8 mouse cellular contexts compared by ENCODE assay signal in the genomic region with DNA sequence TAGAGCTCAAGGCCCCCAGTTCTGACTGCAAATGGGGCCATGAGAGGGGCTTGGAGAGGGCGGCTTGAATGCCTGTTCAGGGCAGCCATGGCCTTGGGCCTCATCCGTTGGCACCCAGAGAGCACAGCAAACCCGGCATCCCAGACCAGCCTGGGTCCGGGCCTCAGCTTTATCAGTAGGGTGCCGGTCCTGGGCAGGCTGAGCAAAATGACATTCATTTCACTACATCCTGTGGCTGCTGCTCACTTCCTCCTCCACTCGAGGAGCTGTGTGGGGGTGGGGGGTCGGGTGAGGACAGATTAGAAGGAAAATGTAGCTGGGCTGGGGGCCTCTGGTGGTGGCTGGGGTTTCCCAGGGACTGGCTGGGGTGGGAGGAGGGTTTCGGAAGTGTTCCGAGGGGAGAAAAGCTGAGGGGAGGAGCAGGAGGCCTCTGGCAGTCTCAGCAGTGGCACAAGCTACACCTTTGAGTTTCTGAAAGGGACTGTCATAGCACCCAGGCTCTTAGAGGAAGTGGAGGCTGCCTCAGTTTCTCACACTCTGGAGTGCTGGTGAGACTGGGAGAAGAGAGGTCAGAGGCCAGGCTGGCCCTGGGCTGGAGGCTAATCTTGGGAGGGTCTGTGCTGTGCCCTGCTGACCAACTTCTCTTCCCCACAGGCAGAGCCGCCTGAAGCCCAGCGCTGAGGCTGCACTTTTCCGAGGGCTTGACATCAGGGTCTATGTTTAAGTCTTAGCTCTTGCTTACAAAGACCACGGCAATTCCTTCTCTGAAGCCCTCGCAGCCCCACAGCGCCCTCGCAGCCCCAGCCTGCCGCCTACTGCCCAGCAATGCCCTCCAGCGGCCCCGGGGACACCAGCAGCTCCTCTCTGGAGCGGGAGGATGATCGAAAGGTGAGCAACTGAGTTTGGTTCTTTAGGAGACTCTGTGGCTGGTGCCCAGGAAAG. TPM values are rescaled to one million over a fixed set of nuclear protein-coding genes. Genes with fewer than 3 reads are reported as not detected.
DNase-seq lines count a peak whose midpoint lies in the region; ATAC-seq and TF ChIP-seq lines count a peak whose summit lies in the region.

No protein-coding gene starts in this region.

- peaks cover 29 to 46% of the 10 kb centered on the region in 2 experiments for H3K36me3 ChIP-seq in CH12.LX (replicated peaks in 1 of 2; ENCODE audit: control insufficient read depth in 1 of 2, insufficient read depth in 1 of 2, low read length in 1 of 2)
- peaks cover 52% of the 10 kb centered on the region for H3K36me3 ChIP-seq in embryonic facial prominence, embryonic 13.5 days
- peaks cover 12% of the 10 kb centered on the region for H3K36me3 ChIP-seq in hindbrain, embryonic 12.5 days
- no peaks in the 10 kb centered on the region for H3K36me3 ChIP-seq in liver, embryonic 16.5 days (ENCODE audit: control insufficient read depth, insufficient read depth)
- H3K36me3 ChIP-seq in neural tube, embryonic 14.5 days (ENCODE audit: control insufficient read depth, insufficient read depth, low read length): peaks cover 10% of the 10 kb centered on the region

- H3K9me3 ChIP-seq in CH12.LX (replicated peaks; ENCODE audit: low read length): no peaks in the 10 kb centered on the region
- no peaks in the 10 kb centered on the region for H3K9me3 ChIP-seq in embryonic facial prominence, embryonic 13.5 days
- H3K9me3 ChIP-seq in hindbrain, embryonic 12.5 days (replicated peaks): no peaks in the 10 kb centered on the region
- H3K9me3 ChIP-seq in liver, embryonic 16.5 days (replicated peaks; ENCODE audit: control insufficient read depth, low read length): no peaks in the 10 kb centered on the region
- H3K9me3 ChIP-seq in neural tube, embryonic 14.5 days (ENCODE audit: control insufficient read depth, low read length): no peaks in the 10 kb centered on the region

- H3K79me2 ChIP-seq in CH12.LX (replicated peaks; ENCODE audit: control insufficient read depth, extremely low read depth, insufficient read depth, poor library complexity, severe bottlenecking): no peaks in the 10 kb centered on the region; the same call in 1 of the 2 replicates

- H3K9ac ChIP-seq in CH12.LX (ENCODE audit: insufficient read depth, low read depth): peak overlapping the region; percentile 79
- peak overlapping the region; percentile 62 for H3K9ac ChIP-seq in embryonic facial prominence, embryonic 13.5 days
- H3K9ac ChIP-seq in hindbrain, embryonic 12.5 days: peak overlapping the region; percentile 55
- 0 out of 2 replicates have a peak overlapping the region, but pooled peaks have one; percentile 15 for H3K9ac ChIP-seq in liver, embryonic 16.5 days (ENCODE audit: low read depth, low read length)
- peak overlapping the region; percentile 37; the same call in 1 of the 2 replicates for H3K9ac ChIP-seq in neural tube, embryonic 14.5 days (replicated peaks; ENCODE audit: low read depth, low read length)

- ATAC-seq in embryonic facial prominence, embryonic 13.5 days (ENCODE audit: insufficient number of reproducible peaks, insufficient read depth, low FRiP score, low TSS enrichment, low read depth): peak; percentile 63
- peak; percentile 76 for ATAC-seq in hindbrain, embryonic 12.5 days (ENCODE audit: low FRiP score)
- ATAC-seq in liver, embryonic 16.5 days (ENCODE audit: low read depth): peak; percentile 54
- ATAC-seq in neural tube, embryonic 14.5 days (ENCODE audit: low read depth): peak; percentile 69

- TF ChIP-seq POLR2A in cerebellum, adult 2 months (IDR thresholded peaks at IDR 0.05; ENCODE audit: borderline replicate concordance, insufficient read depth, low read length): no peak
- peak; percentile 66 for TF ChIP-seq POLR2A in CH12.LX (IDR thresholded peaks at IDR 0.05; ENCODE audit: low read depth, low read length)

- TF ChIP-seq EP300 in CH12.LX (IDR thresholded peaks at IDR 0.05; ENCODE audit: low read length): peak; percentile 88

- no peaks in the 10 kb centered on the region for H3K27me3 ChIP-seq in cerebellum, adult 2 months (ENCODE audit: control insufficient read depth, insufficient read depth, low read length)
- H3K27me3 ChIP-seq in CH12.LX (replicated peaks): no peaks in the 10 kb centered on the region
- no peaks in the 10 kb centered on the region for H3K27me3 ChIP-seq in embryonic facial prominence, embryonic 13.5 days
- no peaks in the 10 kb centered on the region; the same call in 1 of the 2 replicates for H3K27me3 ChIP-seq in hindbrain, embryonic 12.5 days
- H3K27me3 ChIP-seq in liver, embryonic 16.5 days (ENCODE audit: control insufficient read depth, insufficient read depth, low read depth, low read length): no peaks in the 10 kb centered on the region
- no peaks in the 10 kb centered on the region for H3K27me3 ChIP-seq in neural tube, embryonic 14.5 days (ENCODE audit: control insufficient read depth, insufficient read depth, low read length)

- no peak overlapping the region for H3K4me3 ChIP-seq in cerebellum, adult 2 months (replicated peaks; ENCODE audit: insufficient read depth, low read depth, low read length)
- H3K4me3 ChIP-seq in CH12.LX (replicated peaks in 1 of 3; ENCODE audit: low read depth in 2 of 3, low read length in 2 of 3, poor library complexity in 1 of 3): peak overlapping the region; percentile 16 to 45 (median 43)
- peak overlapping the region; percentile 27 for H3K4me3 ChIP-seq in embryonic facial prominence, embryonic 13.5 days
- H3K4me3 ChIP-seq in hindbrain, embryonic 12.5 days: no peak overlapping the region
- no peak overlapping the region; the same call in 1 of the 2 replicates for H3K4me3 ChIP-seq in liver, embryonic 16.5 days (ENCODE audit: low read depth, low read length)
- no peak overlapping the region for H3K4me3 ChIP-seq in neural tube, embryonic 14.5 days (ENCODE audit: low read depth, low read length)

- dilution Hi-C loops in CH12.LX (cut with MboI; ENCODE audit: extremely low pct_ligation_motif_present, extremely low pct_unique_long_range_greater_than_20kb, low sequenced_read_pairs): no loop called here

- WGBS in cerebellum, adult 2 months: 26% methylated on average over 21 of the region's 21 CpGs
- WGBS in embryonic facial prominence, embryonic 13.5 days: 10% methylated on average over 21 of the region's 21 CpGs
- WGBS in hindbrain, embryonic 12.5 days: 13% methylated on average over 21 of the region's 21 CpGs
- WGBS in liver, embryonic 16.5 days (ENCODE audit: insufficient replicate concordance): 11% methylated on average over 21 of the region's 21 CpGs
- 13% methylated on average over 21 of the region's 21 CpGs for WGBS in neural tube, embryonic 14.5 days

- peak overlapping the region; percentile 6 for H3K27ac ChIP-seq in cerebellum, adult 2 months (ENCODE audit: insufficient read depth, low read length)
- peak overlapping the region; percentile 95 for H3K27ac ChIP-seq in CH12.LX (ENCODE audit: insufficient read depth, low read depth)
- peak overlapping the region; percentile 92 for H3K27ac ChIP-seq in embryonic facial prominence, embryonic 13.5 days
- H3K27ac ChIP-seq in hindbrain, embryonic 12.5 days: peak overlapping the region; percentile 62
- H3K27ac ChIP-seq in liver, embryonic 16.5 days (ENCODE audit: low read length): peak overlapping the region; percentile 55
- peak overlapping the region; percentile 75 for H3K27ac ChIP-seq in neural tube, embryonic 14.5 days (ENCODE audit: low read depth, low read length)

- peaks cover 77% of the 10 kb centered on the region for H3K4me1 ChIP-seq in cerebellum, adult 2 months (ENCODE audit: control insufficient read depth, insufficient read depth, low read length)
- H3K4me1 ChIP-seq in CH12.LX (ENCODE audit: control insufficient read depth in 1 of 2, insufficient read depth in 2 of 2): peaks cover 26 to 90% of the 10 kb centered on the region in 2 experiments
- peaks cover 52% of the 10 kb centered on the region for H3K4me1 ChIP-seq in embryonic facial prominence, embryonic 13.5 days
- H3K4me1 ChIP-seq in hindbrain, embryonic 12.5 days: peaks cover 29% of the 10 kb centered on the region
- peaks cover 18% of the 10 kb centered on the region for H3K4me1 ChIP-seq in liver, embryonic 16.5 days (ENCODE audit: control insufficient read depth, low read depth, low read length)
- H3K4me1 ChIP-seq in neural tube, embryonic 14.5 days (ENCODE audit: control insufficient read depth, insufficient read depth, low read length): peaks cover 15% of the 10 kb centered on the region

- DNase-seq in cerebellum, adult 2 months: peak in 1 of 2 experiments; percentile 61
- DNase-seq in cerebellum, adult 9-10 months: no peak
- DNase-seq in CH12.LX (ENCODE audit: extremely low read depth): peak; percentile 93
- no peak for DNase-seq in adipocyte (ENCODE audit: low spot score)

- TF ChIP-seq CTCF in cerebellum, adult 2 months (IDR thresholded peaks at IDR 0.05; ENCODE audit: borderline replicate concordance, insufficient read depth, low read depth, low read length): peak; percentile 17; the same call in 1 of the 2 replicates
- peak in 1 of 2 experiments; percentile 89; a peak in 2 of 4 replicates for TF ChIP-seq CTCF in CH12.LX (conservative IDR thresholded peaks at IDR 0.05 in 1 of 2, IDR thresholded peaks at IDR 0.05 in 1 of 2; ENCODE audit: low read depth in 2 of 2, low read length in 2 of 2)

- H3K4me2 ChIP-seq in CH12.LX (ENCODE audit: insufficient read depth, low read depth, poor library complexity, severe bottlenecking): peak overlapping the region; percentile 78
- peak overlapping the region; percentile 60 for H3K4me2 ChIP-seq in embryonic facial prominence, embryonic 13.5 days
- peak overlapping the region; percentile 41 for H3K4me2 ChIP-seq in hindbrain, embryonic 12.5 days (replicated peaks)
- H3K4me2 ChIP-seq in liver, embryonic 16.5 days (ENCODE audit: low read depth, low read length): peak overlapping the region; percentile 32
- H3K4me2 ChIP-seq in neural tube, embryonic 14.5 days (ENCODE audit: low read depth, low read length): peak overlapping the region; percentile 31

- in situ Hi-C loops in CH12.LX (cut with MboI; ENCODE audit: low pct_ligation_motif_present, low pct_unique_long_range_greater_than_20kb, low sequenced_read_pairs): loop anchor here (25.0 kb wide), 1 partner anchor 172 kb away; no protein-coding TSS in a partner anchor

- TF ChIP-seq RAD21 in CH12.LX (IDR thresholded peaks at IDR 0.05; ENCODE audit: low read depth, low read length): peak; percentile 69

TF ChIP-seq in CH12.LX, 34 proteins besides CTCF, POLR2A, EP300 and RAD21 (continues in another document):
- TF ChIP-seq NELFE (IDR thresholded peaks at IDR 0.05; ENCODE audit: low read depth, low read length) (peak; percentile 53; the same call in 1 of the 2 replicates), NRF1 (IDR thresholded peaks at IDR 0.05; ENCODE audit: low read depth, low read length) (no peak)

RNA-seq across cellular contexts. Expression of a gene that starts 28.8 kb away (rescaled TPM):
- polyA plus RNA-seq in cerebellum, adult 2 months (2012; rRNA removed): 43.2 and 47.6 TPM in 2 replicates
- total RNA-seq in CH12.LX (2012; rRNA removed) (21.2 and 23.4 TPM in 2 replicates), CH12.LX (2014; rRNA removed) (15.4 and 15.5 TPM in 2 replicates)
- 61.5 TPM in 2 replicates for polyA plus RNA-seq in CH12.LX (2012; ENCODE audit: insufficient read length, low read depth)
- polyA plus RNA-seq in embryonic facial prominence, embryonic 13.5 days (2015; fragmentation: Nextera tagmentation; extraction: Ambion mirVana): 168 and 180 TPM in 2 replicates
- polyA plus RNA-seq in hindbrain, embryonic 12.5 days (2016; fragmentation: Nextera tagmentation; extraction: Ambion mirVana): 166 and 180 TPM in 2 replicates
- polyA plus RNA-seq in liver, embryonic 16.5 days (2015; fragmentation: Nextera tagmentation; extraction: Ambion mirVana): 16.8 and 18.2 TPM in 2 replicates
- 53.4 and 57.1 TPM in 2 replicates for polyA plus RNA-seq in neural tube, embryonic 14.5 days (2014; fragmentation: Nextera tagmentation; extraction: Ambion mirVana)

Comparison
In these comparisons a context has a peak if more than half of its experiments do, and no peak if none do; other contexts are left out.
1. H3K27ac ChIP-seq: peak in every context shown above with its lines; median percentile 95 in CH12.LX; 92 in embryonic facial prominence, embryonic 13.5 days; 75 in neural tube, embryonic 14.5 days; 62 in hindbrain, embryonic 12.5 days; 55 in liver, embryonic 16.5 days; 6 in cerebellum, adult 2 months.
2. H3K4me3 ChIP-seq: peak in CH12.LX (3 of 3) and embryonic facial prominence, embryonic 13.5 days (single experiment); none in cerebellum, adult 2 months (single experiment), hindbrain, embryonic 12.5 days (single experiment), liver, embryonic 16.5 days (single experiment) and neural tube, embryonic 14.5 days (single experiment).
3. H3K9ac ChIP-seq: peak in every context shown above with its lines; median percentile 79 in CH12.LX; 62 in embryonic facial prominence, embryonic 13.5 days; 55 in hindbrain, embryonic 12.5 days; 37 in neural tube, embryonic 14.5 days; 15 in liver, embryonic 16.5 days.
4. Peak in every context shown above with its lines, with median percentiles within 50 percentile points of each other: H3K4me2 ChIP-seq and ATAC-seq.